Mouse (Mus musculus) hindbrain, embryonic 13.5 days (tissue): ENCODE measurements around the gene Olfr913. TPM values are rescaled to one million over a fixed set of nuclear protein-coding genes. Genes with fewer than 3 reads are reported as not detected.

Experiments used
- ATAC-seq: fragments of 200-750 bp; cut with Nextera tagmentation; 2 replicates; pipeline ENCODE4 v1.8.0; 2017; ENCODE audit warnings: moderate TSS enrichment; ENCODE audit not compliant: low FRiP score
- H3K27ac ChIP-seq: fragments of 300-500 bp; sonication (generic); 2 replicates; pipeline ENCODE4 v1.5.1; 2015; ENCODE audit warnings: inconsistent platforms, mild to moderate bottlenecking, moderate library complexity
- H3K27me3 ChIP-seq: fragments of 300-500 bp; sonication (generic); 2 replicates; pipeline ENCODE4 v1.6.1; 2015; ENCODE audit warnings: mild to moderate bottlenecking, inconsistent platforms
- H3K36me3 ChIP-seq: fragments of 300-500 bp; sonication (generic); 2 replicates; pipeline ENCODE4 v1.6.1; 2015; ENCODE audit warnings: mild to moderate bottlenecking, inconsistent platforms
- H3K4me1 ChIP-seq: fragments of 300-500 bp; sonication (generic); replicated peaks from 2 replicates; pipeline ENCODE4 v1.6.1; 2015; ENCODE audit warnings: inconsistent platforms
- H3K4me2 ChIP-seq: fragments of 300-500 bp; sonication (generic); 2 replicates; pipeline ENCODE4 v1.6.1; 2015; ENCODE audit warnings: inconsistent platforms, mild to moderate bottlenecking, moderate library complexity
- H3K4me3 ChIP-seq: fragments of 300-500 bp; sonication (generic); 2 replicates; pipeline ENCODE4 v1.5.1; 2015; ENCODE audit warnings: mild to moderate bottlenecking, inconsistent platforms
- H3K9ac ChIP-seq: fragments of 300-500 bp; sonication (generic); 2 replicates; pipeline ENCODE4 v1.6.1; 2015; ENCODE audit warnings: mild to moderate bottlenecking, inconsistent platforms
- H3K9me3 ChIP-seq: fragments of 300-500 bp; sonication (generic); 2 replicates; pipeline ENCODE4 v1.6.1; 2016; ENCODE audit warnings: inconsistent platforms
- WGBS: fragments of 180-500 bp; shearing (Covaris S2); methylation state at CpG from one replicate; pipeline ENCODE4 v1.1.7; 2015; 5-methylcytosine and 5-hydroxymethylcytosine counted together
- polyA plus RNA-seq: library from polyadenylated mRNA; unstranded; fragments of >200 nt; fragmentation: Nextera tagmentation; extraction: Ambion mirVana; gene quantifications from 2 replicates; pipeline ENCODE4 v1.2.1, GENCODE M21; 2015

Olfr913 gene
- polyA plus RNA-seq = not detected in 2 replicates

DNA sequence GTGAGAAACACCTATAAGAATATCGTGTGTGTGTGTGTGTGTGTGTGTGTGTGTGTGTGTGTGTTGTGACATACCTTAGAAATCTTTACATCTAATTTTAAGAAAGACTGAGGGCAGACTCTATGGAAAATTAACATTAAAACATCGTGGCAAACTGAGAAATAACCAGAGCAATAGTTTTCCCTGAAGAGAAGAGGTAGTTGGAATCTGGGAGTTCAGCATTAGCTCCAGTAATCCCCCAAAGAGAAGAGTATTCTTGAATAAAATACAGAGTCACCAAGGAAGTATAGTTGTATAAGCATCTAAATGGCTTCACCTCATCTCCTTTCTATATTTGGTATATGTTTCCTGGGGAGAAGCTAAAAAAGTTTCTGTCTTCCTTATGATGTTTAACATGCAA, at the start of gene Olfr913:
Olfr913 (plus strand) TSS at position 301 of the 400 bp plus-strand sequence.
- H3K27ac ChIP-seq = no peak within 1 kb of the TSS
- no peaks in the 10 kb centered on the region for H3K4me1 ChIP-seq
- no peak within 1 kb of the TSS for H3K9ac ChIP-seq
- no peaks in the 10 kb centered on the region for H3K9me3 ChIP-seq
- H3K4me3 ChIP-seq = no peak within 1 kb of the TSS
- H3K36me3 ChIP-seq = no peaks in the 10 kb centered on the region
- no peaks in the 10 kb centered on the region for H3K27me3 ChIP-seq
- ATAC-seq = no peak
- no peak within 1 kb of the TSS for H3K4me2 ChIP-seq
- 57% methylated on average over 2 of the region's 2 CpGs for WGBS

DNA sequence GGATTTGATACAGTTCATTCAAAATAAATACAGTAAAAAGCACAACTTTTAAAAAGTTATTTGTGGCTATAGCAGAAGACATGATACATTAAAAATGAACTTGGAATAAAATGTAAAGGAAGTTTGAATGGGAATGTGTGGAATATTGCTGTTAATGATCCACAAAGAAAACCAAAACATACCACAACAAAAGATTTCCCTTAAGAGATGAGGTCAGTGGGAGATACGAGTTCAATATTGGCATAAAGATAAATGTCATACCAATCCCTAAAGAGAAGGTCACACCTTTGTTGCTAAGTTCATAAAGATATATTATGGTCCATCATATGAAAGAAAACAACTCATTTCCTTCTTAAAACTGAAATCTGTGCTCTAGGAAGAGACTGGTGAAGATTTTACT, 12.7 kb upstream of the Olfr913 start, which contains the start of gene Olfr912:
Olfr912 (plus strand) TSS at position 301 of the 400 bp plus-strand sequence.
- H3K4me2 ChIP-seq = no peak within 1 kb of the TSS
- H3K4me1 ChIP-seq = no peaks in the 10 kb centered on the region
- 86% methylated on average over 1 of the region's 1 CpGs for WGBS
- H3K4me3 ChIP-seq = no peak within 1 kb of the TSS
- no peaks in the 10 kb centered on the region for H3K9me3 ChIP-seq
- H3K27me3 ChIP-seq = no peaks in the 10 kb centered on the region
- ATAC-seq = no peak
- no peaks in the 10 kb centered on the region for H3K36me3 ChIP-seq
- no peak within 1 kb of the TSS for H3K27ac ChIP-seq
- H3K9ac ChIP-seq = no peak within 1 kb of the TSS

DNA sequence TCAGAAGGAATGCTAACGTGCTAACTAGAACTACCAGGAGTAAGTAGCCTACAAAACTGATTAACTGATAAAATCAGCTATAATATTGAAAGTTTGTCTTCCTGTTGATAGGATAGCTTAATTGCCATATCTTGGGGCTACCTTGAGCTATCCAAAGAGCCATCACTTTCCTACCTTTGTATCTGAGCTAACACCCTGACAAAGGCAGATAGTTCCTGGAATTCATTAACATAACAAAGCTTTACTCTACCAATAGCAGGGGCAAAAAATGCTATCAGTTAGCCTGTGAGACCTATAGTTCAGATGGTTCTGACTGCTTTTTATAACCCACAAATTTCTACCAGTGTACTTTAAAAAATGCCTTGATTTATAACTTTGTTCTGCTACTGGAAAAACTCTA, 1.5 kb upstream of the Olfr913 start:
- H3K27me3 ChIP-seq = no peaks in the 10 kb centered on the region
- ATAC-seq = no peak
- WGBS = 46% methylated on average over 1 of the region's 1 CpGs

DNA sequence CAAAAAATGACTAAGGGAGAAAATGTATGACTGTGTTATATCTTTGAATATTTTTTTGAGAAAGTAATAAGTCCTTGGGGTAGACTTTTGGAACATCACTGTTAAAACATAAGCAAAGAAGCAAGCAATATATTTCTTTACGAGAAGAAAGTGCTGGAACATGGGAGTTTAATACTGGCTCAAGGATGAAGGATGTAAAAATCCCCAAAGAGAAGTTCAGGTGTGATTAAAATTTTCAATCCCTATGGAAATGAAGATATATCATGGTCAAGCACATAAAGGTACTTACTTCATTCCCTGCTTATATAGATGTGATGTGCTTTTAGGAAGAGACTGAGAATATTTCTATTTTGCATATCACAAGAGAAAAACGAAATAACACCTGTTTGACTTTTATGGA, 12.2 kb downstream of the Olfr913 start, which contains the start of gene Olfr914:
Olfr914 (plus strand) TSS at position 301 of the 400 bp plus-strand sequence.
- no peak for ATAC-seq

More for the DNA sequence above, 1.5 kb upstream of the Olfr913 start:
- Histone ChIP-seq H3K36me3 (no peaks in the 10 kb centered on the region), H3K4me2 (no peak overlapping the region), H3K9me3 (no peaks in the 10 kb centered on the region), H3K4me1 (no peaks in the 10 kb centered on the region), H3K27ac (no peak overlapping the region), H3K9ac (no peak overlapping the region), H3K4me3 (no peak overlapping the region)

DNA sequence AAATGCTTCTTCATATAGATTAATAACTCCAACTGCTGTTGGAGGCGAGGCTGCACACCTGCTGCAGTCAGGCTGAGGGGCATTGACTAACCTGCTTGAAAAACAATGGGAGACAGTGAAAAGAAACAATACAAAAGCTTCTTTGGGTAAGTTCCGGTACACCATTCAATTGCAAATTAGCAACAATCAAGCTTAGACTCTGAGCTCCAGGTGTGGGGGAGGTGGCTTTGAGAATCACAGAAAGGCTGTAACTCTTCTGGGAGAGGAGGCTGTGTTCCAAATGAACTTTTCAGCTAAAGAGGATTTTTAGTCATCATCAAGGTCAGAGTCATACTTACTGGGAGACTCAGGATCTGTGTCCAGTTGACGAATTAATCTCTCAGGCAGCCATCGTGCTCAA, 39.8 kb downstream of the Olfr913 start:
- no peak overlapping the region for H3K4me2 ChIP-seq
- peaks cover 3% of the 10 kb centered on the region; the same call in 1 of the 2 replicates for H3K9me3 ChIP-seq
- WGBS = 83% methylated on average over 4 of the region's 4 CpGs
- no peak overlapping the region for H3K4me3 ChIP-seq
- no peaks in the 10 kb centered on the region for H3K27me3 ChIP-seq
- H3K27ac ChIP-seq = no peak overlapping the region
- H3K4me1 ChIP-seq = no peaks in the 10 kb centered on the region
- no peak overlapping the region for H3K9ac ChIP-seq
- H3K36me3 ChIP-seq = no peaks in the 10 kb centered on the region
- ATAC-seq = no peak

More for the DNA sequence above, 12.2 kb downstream of the Olfr913 start, which contains the start of gene Olfr914:
- no peak within 1 kb of the TSS for H3K4me2 ChIP-seq
- no peak within 1 kb of the TSS for H3K27ac ChIP-seq
- H3K9ac ChIP-seq = no peak within 1 kb of the TSS
- H3K4me1 ChIP-seq = no peaks in the 10 kb centered on the region
- H3K4me3 ChIP-seq = no peak within 1 kb of the TSS
- H3K36me3 ChIP-seq = no peaks in the 10 kb centered on the region
- H3K9me3 ChIP-seq = no peaks in the 10 kb centered on the region
- H3K27me3 ChIP-seq = no peaks in the 10 kb centered on the region
- WGBS = 77% methylated on average over 2 of the region's 2 CpGs

Other genes starting within 250 kb of the Olfr913 start
- gene Olfr898, start 244.3 kb upstream of the Olfr913 start, polyA plus RNA-seq = not detected in 2 replicates
- not detected in 2 replicates for gene Olfr250, start 225.9 kb upstream of the Olfr913 start, polyA plus RNA-seq
- gene Olfr251, start 215.7 kb upstream of the Olfr913 start, polyA plus RNA-seq = not detected in 2 replicates
- not detected in 2 replicates for gene Olfr147, start 191.1 kb upstream of the Olfr913 start, polyA plus RNA-seq
- gene Olfr901, start 163.3 kb upstream of the Olfr913 start, polyA plus RNA-seq = not detected in 2 replicates
- not detected in 2 replicates for gene Olfr902, start 145.1 kb upstream of the Olfr913 start, polyA plus RNA-seq
- not detected in 2 replicates for gene Olfr904, start 129.6 kb upstream of the Olfr913 start, polyA plus RNA-seq
- not detected in 2 replicates for gene Olfr905, start 121.7 kb upstream of the Olfr913 start, polyA plus RNA-seq
- gene Olfr906, start 105.7 kb upstream of the Olfr913 start, polyA plus RNA-seq = not detected in 2 replicates
- not detected in 2 replicates for gene Olfr907, start 97.0 kb upstream of the Olfr913 start, polyA plus RNA-seq
- not detected in 2 replicates for gene Olfr911-ps1, start 71.2 kb upstream of the Olfr913 start, polyA plus RNA-seq
- gene Olfr910, start 54.9 kb upstream of the Olfr913 start, polyA plus RNA-seq = not detected in 2 replicates
- not detected in 2 replicates for gene Olfr912, start 12.6 kb upstream of the Olfr913 start, polyA plus RNA-seq
- gene Olfr914, start 12.3 kb downstream of the Olfr913 start, polyA plus RNA-seq = not detected in 2 replicates
- not detected in 2 replicates for gene Olfr916, start 67.1 kb downstream of the Olfr913 start, polyA plus RNA-seq
- not detected in 2 replicates for gene Olfr917, start 73.1 kb downstream of the Olfr913 start, polyA plus RNA-seq
- gene Olfr918, start 81.8 kb downstream of the Olfr913 start, polyA plus RNA-seq = not detected in 2 replicates
- gene Olfr919, start 110.9 kb downstream of the Olfr913 start, polyA plus RNA-seq = not detected in 2 replicates
- 8.6 and 9.1 TPM in 2 replicates for gene Vwa5a, start 125.5 kb downstream of the Olfr913 start, polyA plus RNA-seq
- gene Olfr920, start 159.5 kb downstream of the Olfr913 start, polyA plus RNA-seq = not detected in 2 replicates
- gene Olfr921, start 180.3 kb downstream of the Olfr913 start, polyA plus RNA-seq = not detected in 2 replicates
- gene Olfr922, start 221.9 kb downstream of the Olfr913 start, polyA plus RNA-seq = not detected in 2 replicates
- gene Olfr923, start 233.8 kb downstream of the Olfr913 start, polyA plus RNA-seq = not detected in 2 replicates